Mouse (Mus musculus) liver, adult 2 months (tissue): ENCODE data around the gene Olfr457.

ENCODE experiments used
- CTCF ChIP-seq: fragments of 200-500 bp; IDR thresholded peaks from 2 replicates; pipeline ENCODE4 v1.5.1; 2011; ENCODE audit warnings: low read depth, low read length, control low read depth
- POLR2A ChIP-seq: fragments of 200-500 bp; IDR thresholded peaks from 2 replicates; pipeline ENCODE4 v1.6.1; 2011; ENCODE audit warnings: low read length, control low read depth; ENCODE audit not compliant: insufficient read depth; ENCODE audit errors: extremely low read depth

GRCm38 (mm10) chr6:42433554-42433953 lies 42.6 kb downstream of the Olfr457 start:
- TF ChIP-seq CTCF (no peak), POLR2A (no peak)
